Mouse (Mus musculus) adrenal gland (tissue): Measurements from ENCODE around the gene Map3k1.
"Not testable (repeated sequence)": the region's sequence is repeated elsewhere in the genome, so short reads cannot be mapped to it uniquely, and the experiment has no call there.

Source experiments
- intact Hi-C: fragments of 180-260 bp; cut with DNase I; formaldehyde crosslinking; loops from one replicate; pipeline ENCODE4 v1.15.1; 2025

Gene Map3k1

DNA sequence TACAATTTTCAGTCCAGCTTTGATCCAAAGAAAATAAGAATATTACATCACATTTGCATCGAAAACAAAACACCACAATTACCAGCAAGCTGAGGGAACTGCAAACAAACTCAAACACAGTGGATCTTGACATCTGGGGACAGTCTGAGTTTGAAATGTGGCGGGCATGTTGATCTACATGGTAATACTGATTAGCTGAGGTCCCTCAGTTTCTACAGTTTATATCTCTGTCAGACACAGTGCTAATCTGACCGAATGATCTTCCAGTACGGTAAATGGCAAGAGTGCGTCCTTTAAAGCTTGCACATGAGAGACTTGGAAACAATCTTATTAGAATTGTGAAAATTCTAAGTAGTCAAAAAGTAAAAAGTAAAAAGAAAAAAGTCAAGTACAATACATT lies 62.0 kb downstream of the Map3k1 start:
- intact Hi-C loops: loop anchor here (10.0 kb wide), 1 partner anchor 212 kb away; no protein-coding TSS in a partner anchor

DNA sequence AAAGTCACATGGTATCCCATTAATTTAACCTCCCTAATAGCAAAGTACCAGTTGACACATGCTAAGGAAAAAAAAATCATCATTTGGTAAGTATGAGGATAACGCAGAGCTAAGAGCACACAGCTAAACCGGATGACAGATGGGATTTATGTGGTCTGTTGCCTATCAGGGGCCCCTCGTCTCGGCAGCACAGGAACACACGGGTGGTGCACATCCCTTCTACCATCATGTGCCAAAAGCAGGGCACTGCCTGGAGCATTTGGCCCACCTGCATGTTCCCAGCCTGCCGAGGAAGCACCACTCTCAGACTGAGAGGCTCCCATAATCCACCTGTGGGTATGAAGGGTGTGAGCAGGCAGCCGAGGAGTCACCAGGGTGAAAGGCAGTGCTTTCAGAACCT lies 63.6 kb downstream of the Map3k1 start:
- intact Hi-C loops: loop anchor here (10.0 kb wide), 1 partner anchor 210 kb away; no protein-coding TSS in a partner anchor

DNA sequence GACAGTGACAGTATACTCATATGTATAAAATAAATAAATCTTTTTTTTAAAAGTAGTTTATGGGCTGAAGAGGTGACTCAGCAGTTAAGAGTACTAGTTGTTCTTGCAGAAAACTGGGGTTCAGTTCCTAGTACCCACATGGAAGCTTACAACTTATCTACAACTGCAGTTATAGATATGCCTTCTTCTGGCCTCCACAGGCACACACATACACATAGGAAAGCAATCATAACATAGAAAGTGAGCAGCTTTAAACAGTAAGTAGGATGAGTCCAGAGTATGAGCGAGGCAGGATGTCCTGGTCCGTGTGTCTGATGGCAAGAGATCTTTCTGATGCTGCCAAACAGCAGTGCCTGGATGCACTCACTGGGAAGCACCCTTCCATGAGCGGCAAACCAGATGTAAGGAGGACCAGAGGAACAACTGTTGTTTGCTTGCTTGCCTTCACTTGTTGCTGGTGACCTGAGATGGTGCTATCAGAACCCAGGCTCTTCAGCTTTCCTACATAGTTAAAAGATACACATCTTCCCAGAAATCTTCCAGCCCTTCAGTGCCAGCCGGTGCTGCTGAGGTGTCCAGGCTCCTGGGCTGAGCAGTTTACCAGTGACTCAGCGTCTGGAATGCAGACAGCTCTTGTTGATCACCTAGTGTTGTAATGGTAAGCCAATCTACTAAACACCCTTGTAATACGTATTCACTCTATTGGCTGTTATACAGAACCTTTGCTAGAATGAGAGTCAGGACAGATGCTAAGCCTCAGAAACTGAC lies 64.4 kb downstream of the Map3k1 start:
- intact Hi-C loops: loop anchor here (5.0 to 10.0 kb wide), 2 partner anchors 210 to 287 kb away; no protein-coding TSS in a partner anchor

DNA sequence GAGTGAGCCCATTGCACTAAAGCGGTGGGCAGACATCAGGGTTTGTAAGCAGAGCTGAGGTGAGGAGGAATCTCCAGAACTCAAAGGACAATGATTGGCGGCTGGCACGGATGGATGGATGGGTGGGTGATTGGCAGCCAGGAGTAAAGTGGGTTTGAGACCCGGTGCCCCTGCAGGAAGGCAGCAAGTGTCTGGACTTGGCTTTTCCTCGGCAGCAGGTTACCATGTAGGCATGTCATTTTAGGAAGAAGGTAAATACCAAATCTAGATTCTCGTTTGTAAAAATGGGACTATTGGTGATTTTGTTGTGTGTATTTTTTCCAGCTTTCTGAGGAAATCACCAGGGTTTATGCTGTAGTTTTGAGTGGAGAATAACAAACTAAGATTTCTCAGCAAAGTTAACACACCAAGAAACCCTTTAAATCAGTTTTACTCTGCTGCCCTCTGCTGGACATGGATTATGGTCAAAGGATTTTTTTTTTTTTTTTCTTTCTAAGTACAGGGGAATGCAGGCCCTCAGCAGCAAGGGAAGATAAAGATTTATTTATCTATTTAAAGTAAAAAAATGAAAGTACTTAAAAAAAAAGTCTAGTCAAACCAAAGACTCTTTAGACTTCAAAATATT lies 66.7 kb downstream of the Map3k1 start:
- intact Hi-C loops: loop anchor here (5.0 to 10.0 kb wide), 2 partner anchors 207 to 285 kb away; no protein-coding TSS in a partner anchor

DNA sequence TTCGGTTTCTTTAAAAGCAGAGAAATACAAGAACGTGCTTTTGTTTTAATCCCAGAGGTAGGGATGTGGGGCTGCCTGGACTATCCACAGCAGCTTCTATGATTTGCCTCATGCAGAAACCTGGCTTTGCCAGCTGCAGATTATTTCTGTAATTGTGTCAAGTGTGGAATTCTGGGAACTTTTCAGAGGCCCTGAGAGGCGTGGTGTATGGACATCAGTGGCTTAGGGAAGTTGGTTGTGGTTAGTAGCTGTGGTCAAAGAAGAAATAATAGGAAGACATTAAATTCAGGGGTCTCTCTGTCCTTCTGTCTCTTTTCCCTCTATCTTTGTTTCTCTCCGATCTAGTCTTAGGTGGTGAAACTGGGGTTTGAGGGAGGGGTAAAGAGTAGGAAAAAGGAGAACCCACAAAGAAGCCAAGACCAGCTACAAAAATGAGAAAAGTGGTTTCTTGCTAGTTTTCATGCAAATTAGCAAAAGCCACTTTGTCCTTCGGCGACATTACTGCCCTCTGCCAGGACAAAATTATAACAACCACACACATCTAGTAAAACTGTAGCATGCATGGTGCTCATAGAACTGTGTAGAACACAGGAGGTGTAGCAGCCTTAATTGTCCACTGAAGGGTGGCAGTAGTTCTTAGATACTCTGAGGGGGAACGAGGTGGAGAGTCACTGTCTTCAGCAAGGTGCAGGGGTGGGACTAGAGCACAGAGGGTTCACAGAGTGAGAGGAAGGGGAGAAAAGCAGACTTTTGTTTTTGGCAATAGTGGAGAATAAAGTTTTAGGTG lies 67.4 kb downstream of the Map3k1 start:
- intact Hi-C loops: loop anchor here (5.0 to 10.0 kb wide), 2 partner anchors 207 to 284 kb away; no protein-coding TSS in a partner anchor

DNA sequence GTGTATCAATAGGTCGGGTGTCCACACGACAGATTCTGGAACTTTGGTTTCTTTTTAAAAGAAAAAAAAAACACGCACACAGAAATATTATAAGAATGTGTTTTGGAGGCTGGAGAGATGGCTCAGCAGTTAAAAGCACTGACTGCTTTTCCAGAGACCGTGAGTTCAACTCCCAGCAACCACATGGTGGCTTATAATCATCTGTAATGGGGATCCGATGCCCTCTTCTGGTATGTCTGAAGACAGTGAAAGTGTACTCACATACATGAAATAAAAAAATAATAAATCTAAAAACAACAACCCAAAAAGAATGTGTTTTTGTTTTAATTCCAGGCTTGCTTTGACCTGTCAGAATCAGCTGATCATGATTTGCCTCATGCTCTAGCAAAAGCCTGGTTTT lies 81.9 kb downstream of the Map3k1 start:
- intact Hi-C loops: loop anchor here (10.0 kb wide), 1 partner anchor 242 kb away; no protein-coding TSS in a partner anchor

DNA sequence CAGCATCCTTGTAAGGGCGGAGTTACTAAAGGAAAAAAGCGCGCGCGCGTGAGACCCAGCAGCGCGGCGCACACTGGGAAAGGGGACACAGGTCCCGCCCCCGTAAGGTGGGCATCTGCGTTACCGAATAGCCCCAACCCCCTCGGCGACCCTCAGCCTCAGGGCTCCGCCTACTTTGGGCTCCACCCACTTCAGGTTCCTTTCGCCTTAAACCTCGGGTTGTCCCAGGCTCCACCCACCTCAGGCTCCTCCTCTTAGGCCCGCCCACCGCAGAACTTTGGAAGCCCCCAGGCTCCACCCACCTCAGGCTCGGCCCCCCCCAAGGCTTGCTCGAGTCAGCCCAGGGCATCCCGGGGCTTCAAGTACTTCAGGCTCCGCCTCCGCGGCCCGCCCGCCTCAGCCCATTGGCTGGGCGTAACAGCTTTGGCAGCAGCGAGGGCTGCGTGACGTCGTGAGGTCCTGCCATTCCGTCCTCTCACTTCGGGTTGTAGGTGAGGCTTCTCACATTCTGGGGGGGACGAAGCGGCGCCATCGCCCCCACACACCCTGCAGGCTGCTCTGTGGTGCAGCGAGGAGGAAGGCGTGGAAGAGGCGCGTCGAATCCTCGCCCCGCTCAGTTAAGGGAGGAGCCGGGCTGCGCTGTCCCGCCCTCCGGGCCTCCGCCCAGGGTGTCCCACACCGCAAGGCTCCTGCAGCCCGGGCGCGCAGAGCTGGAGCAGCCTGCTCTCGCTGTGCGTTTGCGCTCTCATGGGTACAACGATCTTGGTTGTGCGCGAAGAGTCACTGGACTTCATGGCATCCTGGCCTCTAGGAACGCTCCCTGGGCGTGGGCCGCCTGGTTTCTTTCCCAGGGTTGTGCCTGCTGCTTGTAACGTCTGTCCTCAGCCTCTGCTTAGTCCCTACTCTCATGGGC lies 83.4 kb downstream of the Map3k1 start:
- intact Hi-C loops: loop anchor here (10.0 kb wide), 1 partner anchor 241 kb away; no protein-coding TSS in a partner anchor

DNA sequence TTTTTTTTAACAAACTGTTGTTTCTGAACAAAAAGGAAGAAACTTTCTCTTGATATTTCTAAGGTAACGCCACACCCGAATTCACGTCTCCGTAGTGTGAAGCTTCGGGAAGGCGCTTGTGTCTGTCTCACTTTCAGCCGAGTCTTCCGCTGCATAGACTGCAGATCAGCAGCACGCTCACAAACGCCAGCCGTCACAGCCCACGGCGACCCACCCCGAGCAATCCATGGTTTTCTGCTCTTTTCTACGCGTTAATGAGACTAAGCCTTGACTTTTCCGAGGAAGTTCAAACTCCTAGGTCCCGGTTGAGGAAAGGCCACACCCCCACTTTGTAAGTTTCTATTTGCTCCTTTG lies 84.0 kb downstream of the Map3k1 start:
- intact Hi-C loops: loop anchor here (10.0 kb wide), 1 partner anchor 240 kb away; no protein-coding TSS in a partner anchor

DNA sequence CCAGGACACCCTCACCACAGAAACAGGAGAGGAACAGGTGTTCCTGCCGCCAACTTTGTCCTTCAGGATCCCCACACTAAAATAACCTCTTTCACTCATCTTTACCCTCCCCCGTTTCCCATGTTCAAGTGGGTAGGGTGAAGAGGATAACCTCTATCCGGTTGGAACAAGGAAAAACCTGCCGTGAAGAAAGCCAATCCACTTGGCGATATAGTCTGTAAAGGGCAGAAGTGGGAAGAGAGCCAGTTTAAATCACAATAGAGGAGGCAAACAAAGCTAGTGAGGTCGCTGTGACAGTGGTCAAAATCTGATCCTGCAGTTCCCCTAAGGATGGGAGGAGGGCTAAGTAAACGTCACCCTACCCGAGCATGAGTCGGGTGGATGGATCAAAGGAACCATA lies 89.1 kb downstream of the Map3k1 start:
- intact Hi-C loops: loop anchor here (10.0 kb wide), 1 partner anchor 235 kb away; no protein-coding TSS in a partner anchor

DNA sequence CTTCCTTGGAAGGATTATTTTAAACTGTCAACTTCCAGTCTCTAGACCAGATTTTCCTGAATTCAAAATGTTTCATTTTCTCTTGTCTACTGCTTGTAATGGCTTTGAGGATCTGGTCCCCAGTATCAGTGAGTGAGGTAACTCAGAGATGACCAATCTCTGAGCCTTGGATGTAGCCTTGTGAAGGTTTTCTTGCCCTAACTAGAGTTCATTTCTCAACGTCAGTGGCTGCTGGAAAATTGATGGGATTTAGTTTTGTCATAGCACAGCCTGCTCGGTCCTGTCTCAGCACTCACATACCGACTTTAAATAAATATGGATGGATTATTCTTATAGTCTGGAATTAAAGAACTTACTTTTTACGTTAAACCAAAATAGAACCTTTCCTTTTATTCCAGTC lies 98.3 kb downstream of the Map3k1 start:
- intact Hi-C loops: no loop called here

DNA sequence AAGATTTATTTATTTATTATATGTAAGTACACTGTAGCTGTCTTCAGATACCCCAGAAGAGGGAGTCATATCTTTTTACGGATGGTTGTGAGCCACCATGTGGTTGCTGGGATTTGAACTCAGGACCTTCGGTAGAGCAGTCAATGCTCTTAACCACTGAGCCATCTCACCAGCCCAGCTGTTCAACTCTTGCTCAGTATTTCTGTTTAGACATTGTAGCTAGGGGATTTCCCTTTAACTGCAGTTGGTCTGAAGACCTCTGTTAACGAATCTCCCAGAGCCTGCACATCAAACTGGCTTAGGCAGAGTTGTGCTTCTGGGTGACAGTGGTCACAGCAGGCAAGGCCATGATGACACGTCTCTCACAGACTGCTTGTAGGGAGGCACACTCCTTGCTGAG lies 104.8 kb downstream of the Map3k1 start:
- intact Hi-C loops: not testable (repeated sequence)

DNA sequence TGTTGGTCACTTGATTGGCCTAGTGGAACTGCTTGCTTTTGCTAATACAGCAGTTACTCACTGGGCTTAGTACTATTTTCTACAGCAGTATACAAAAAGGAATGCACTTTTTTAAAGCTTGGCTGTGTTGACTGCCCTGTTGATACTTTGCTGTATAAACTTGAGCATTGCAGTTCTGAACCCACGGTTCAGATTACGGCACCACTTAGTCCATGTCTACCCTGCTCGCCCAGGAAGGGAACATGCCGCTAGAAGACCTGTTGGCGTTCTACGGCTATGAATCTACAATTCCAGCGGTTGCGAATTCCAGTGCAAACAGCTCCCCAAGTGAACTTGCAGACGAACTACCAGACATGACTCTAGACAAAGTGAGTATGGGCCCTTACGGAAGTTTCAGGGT lies 105.4 kb downstream of the Map3k1 start:
- intact Hi-C loops: no loop called here
